Mouse (Mus musculus): Measurements from ENCODE around the gene Yipf2. TPM values are rescaled to one million over a fixed set of nuclear protein-coding genes. Genes with fewer than 3 reads are reported as not detected.

The Yipf2 gene
- polyA plus RNA-seq (2012; rRNA removed) = 50.1 and 62.0 TPM in 2 replicates

DNA sequence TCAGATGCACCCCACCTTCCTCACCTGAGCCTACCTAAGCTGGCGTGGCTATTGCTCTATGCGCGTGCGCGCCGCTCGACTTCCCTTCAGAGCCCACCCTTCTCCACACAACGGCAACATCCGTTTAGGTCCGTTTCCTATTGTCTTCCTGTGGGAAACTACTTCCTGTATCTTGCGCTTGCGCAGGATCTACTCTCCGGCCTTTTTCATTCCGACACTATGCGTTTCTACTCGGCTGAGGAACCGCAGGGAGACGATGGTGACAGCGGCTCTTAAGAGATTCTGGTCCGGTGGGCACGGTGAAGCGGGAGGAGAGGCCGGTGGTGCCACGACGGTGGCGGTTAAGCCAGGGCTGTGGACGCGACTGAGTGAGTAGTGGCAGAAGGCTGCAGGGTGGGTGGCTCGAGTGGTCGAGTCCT lies at the start of gene Yipf2, which contains the start of gene Timm29:
Yipf2 (minus strand) TSS at position 126 of the 419 bp plus-strand sequence.
Timm29 (plus strand) TSS at position 20 of the 419 bp plus-strand sequence.

GRCm38 (mm10) chr9:21615617-21616231 lies 23.1 kb upstream of the Yipf2 start, which contains the start of gene Smarca4:
Gene Smarca4, plus strand, starts transcription at chr9:21616169.

GRCm38 (mm10) chr9:21546789-21547074 lies 45.9 kb downstream of the Yipf2 start, which contains the start of gene Carm1:
Gene Carm1, plus strand, starts transcription at chr9:21546894.

Other genes with a start within 250 kb of the Yipf2 start
- 29.2 and 32.3 TPM in 2 replicates for gene Ilf3, start 225.0 kb downstream of the Yipf2 start, polyA plus RNA-seq (2012; rRNA removed)
- 61.0 and 62.5 TPM in 2 replicates for gene Qtrt1, start 181.0 kb downstream of the Yipf2 start, polyA plus RNA-seq (2012; rRNA removed)
- 341 and 414 TPM in 2 replicates for gene Dnm2, start 167.9 kb downstream of the Yipf2 start, polyA plus RNA-seq (2012; rRNA removed)
- gene Tmed1, start 82.6 kb downstream of the Yipf2 start, polyA plus RNA-seq (2012; rRNA removed) = 15.9 and 20.7 TPM in 2 replicates
- 1.8 and 2.4 TPM in 2 replicates for gene AB124611, start 66.7 kb downstream of the Yipf2 start, polyA plus RNA-seq (2012; rRNA removed)
- gene Carm1, start 45.9 kb downstream of the Yipf2 start, polyA plus RNA-seq (2012; rRNA removed) = 72.9 and 79.9 TPM in 2 replicates
- gene Timm29, start 106 bp downstream of the Yipf2 start, polyA plus RNA-seq (2012; rRNA removed) = 19.7 and 21.7 TPM in 2 replicates
- 40.3 and 42.5 TPM in 2 replicates for gene Smarca4, start 23.3 kb upstream of the Yipf2 start, polyA plus RNA-seq (2012; rRNA removed)
- gene Ldlr, start 130.7 kb upstream of the Yipf2 start, polyA plus RNA-seq (2012; rRNA removed) = 118 and 138 TPM in 2 replicates
- 16.7 and 19.3 TPM in 2 replicates for gene Spc24, start 167.5 kb upstream of the Yipf2 start, polyA plus RNA-seq (2012; rRNA removed)
- gene Kank2, start 205.9 kb upstream of the Yipf2 start, polyA plus RNA-seq (2012; rRNA removed) = 70.7 and 71.0 TPM in 2 replicates
- 3.7 TPM in 2 replicates for gene Angptl8, start 242.7 kb upstream of the Yipf2 start, polyA plus RNA-seq (2012; rRNA removed)

Data from colon, adult 2 months (tissue).